Mouse (Mus musculus): Measurements from ENCODE around the gene Sh2b2. TPM values are rescaled to one million over a fixed set of nuclear protein-coding genes. Genes with fewer than 3 reads are reported as not detected.
A peak's percentile ranks its signal among the peaks of the same experiment; 100 is the strongest.

The Sh2b2 gene
- total and polyA plus RNA-seq, 3 experiments = 0.27 TPM; not detected in 2

DNA sequence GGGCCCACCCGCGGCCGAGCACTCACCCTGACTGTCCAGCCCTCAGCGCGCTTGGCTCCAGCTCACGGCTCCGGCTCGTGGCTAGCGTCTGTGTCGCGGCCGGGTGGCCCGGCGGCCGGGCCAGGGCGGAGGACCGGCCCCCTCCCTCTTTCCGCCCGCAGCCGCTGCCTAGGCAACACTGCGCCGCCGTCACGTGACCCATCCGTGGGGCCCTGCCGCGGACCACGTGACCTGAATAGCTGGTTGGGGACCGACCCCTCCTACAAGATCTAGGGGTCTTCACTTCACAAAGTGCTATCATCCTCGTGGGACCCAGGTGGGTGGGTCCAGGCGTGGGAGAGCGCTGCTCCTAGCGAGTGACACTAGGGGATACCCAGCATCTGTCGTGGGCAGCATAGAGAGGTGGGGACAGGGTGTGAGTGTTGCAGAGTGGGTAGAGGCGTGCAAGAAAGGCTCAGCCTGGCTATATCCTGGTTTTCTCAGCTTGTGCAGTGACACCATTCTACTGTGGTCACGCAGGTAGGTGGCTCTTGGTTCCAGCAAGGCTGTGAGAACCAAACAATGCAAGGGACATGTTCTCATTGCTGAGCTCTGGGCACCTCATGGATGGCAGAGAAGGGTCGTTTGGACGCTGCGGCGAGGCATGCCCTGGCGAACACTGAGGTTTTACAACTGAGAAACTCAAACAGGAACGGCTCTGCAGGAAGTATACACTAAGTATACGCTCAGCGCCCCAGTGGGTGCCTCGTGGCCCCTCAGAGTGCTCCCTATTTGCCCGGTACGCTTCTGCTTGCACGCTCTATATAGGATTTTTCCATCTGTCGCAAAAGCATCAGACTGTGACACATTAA lies 75.6 kb downstream of the Sh2b2 start, which contains the start of gene Orai2:
Gene Orai2 (minus strand): TSS at position 202 of the 851 bp plus-strand sequence.
- ATAC-seq (ENCODE audit: extremely low read depth, insufficient number of reproducible peaks, low FRiP score, poor library complexity, severe bottlenecking) (peak; percentile 46), DNase-seq (ENCODE audit: low spot score) (peak; percentile 85)
- peaks cover 7% of the 10 kb centered on the region for H3K9me3 ChIP-seq (replicated peaks)
- TF ChIP-seq GATA1 (IDR thresholded peaks at IDR 0.05; ENCODE audit: borderline replicate concordance, low read length) (no peak), POLR2AphosphoS5 (IDR thresholded peaks at IDR 0.05; ENCODE audit: insufficient replicate concordance, low read depth, low read length) (no peak), CTCF (IDR thresholded peaks at IDR 0.05; ENCODE audit: low read depth, low read length) (no peak), GATA2 (IDR thresholded peaks at IDR 0.05; ENCODE audit: borderline replicate concordance, low read depth, low read length) (no peak), TAL1 (conservative IDR thresholded peaks at IDR 0.05; ENCODE audit: low read depth, low read length) (no peak)
- peaks cover 44% of the 10 kb centered on the region for H3K36me3 ChIP-seq (replicated peaks)
- peaks cover 63% of the 10 kb centered on the region for H3K4me1 ChIP-seq (ENCODE audit: insufficient read depth, low read depth, low read length)
- H3K4me3 ChIP-seq (ENCODE audit: low read depth, low read length) = peak within 1 kb of the TSS; percentile 82
- H3K27me3 ChIP-seq (ENCODE audit: insufficient read depth, low read length) = no peaks in the 10 kb centered on the region

DNA sequence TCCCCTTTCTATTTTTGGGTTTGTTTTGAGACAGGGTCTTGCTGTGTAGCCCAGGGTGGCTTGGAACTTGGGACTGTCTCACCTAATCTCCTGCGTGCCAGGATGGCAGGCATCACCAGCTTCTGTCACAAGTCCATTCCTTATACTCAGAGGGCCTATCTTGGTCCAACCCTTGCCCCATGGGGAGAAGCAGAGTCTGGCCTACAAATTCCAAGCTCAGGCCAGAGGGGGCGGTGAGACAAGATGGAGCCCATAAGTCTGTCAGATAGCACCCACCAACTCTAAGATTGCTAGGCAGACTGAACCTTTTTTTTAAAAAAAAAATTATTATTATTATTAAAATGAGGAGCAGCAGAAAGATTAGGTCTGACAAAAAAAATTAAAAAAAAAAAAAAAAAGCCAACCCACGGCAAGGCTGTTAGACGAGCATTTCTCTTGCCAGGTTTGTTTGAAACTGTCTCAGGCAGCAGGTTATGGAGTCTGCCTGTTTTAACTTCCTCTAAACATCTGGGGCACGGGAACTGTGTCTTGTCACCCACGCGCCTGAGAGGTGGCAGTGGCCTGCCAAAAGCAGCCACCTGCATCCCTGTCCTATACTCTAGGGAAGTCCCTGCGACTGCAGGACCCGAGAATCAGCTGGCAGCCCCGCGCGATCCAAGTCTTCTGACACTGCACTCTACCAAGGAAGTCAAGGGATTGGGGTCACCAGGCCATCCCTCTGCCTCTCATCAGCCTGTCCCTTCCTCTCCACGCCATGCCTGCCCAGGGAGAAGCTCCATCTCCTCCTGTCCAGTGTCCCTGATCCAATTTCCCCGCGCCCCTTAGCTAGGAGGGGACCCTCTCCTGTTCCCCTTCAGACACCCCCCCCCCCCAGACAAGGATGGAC lies 76.5 kb downstream of the Sh2b2 start:
- Histone ChIP-seq H3K36me3 (replicated peaks) (peaks cover 50% of the 10 kb centered on the region), H3K4me3 (ENCODE audit: low read depth, low read length) (peak overlapping the region; percentile 82), H3K27me3 (ENCODE audit: insufficient read depth, low read length) (no peaks in the 10 kb centered on the region), H3K9me3 (replicated peaks) (peaks cover 7% of the 10 kb centered on the region), H3K4me1 (ENCODE audit: insufficient read depth, low read depth, low read length) (peaks cover 71% of the 10 kb centered on the region)
- DNase-seq (ENCODE audit: low spot score) = peak; percentile 76
- TF ChIP-seq POLR2AphosphoS5 (IDR thresholded peaks at IDR 0.05; ENCODE audit: insufficient replicate concordance, low read depth, low read length) (no peak), CTCF (IDR thresholded peaks at IDR 0.05; ENCODE audit: low read depth, low read length) (no peak), GATA1 (IDR thresholded peaks at IDR 0.05; ENCODE audit: borderline replicate concordance, low read length) (no peak), GATA2 (IDR thresholded peaks at IDR 0.05; ENCODE audit: borderline replicate concordance, low read depth, low read length) (no peak), TAL1 (conservative IDR thresholded peaks at IDR 0.05; ENCODE audit: low read depth, low read length) (no peak)
- ATAC-seq (ENCODE audit: extremely low read depth, insufficient number of reproducible peaks, low FRiP score, poor library complexity, severe bottlenecking) = peak; percentile 11; the same call in 1 of the 2 replicates

Other genes with a start within 250 kb of the Sh2b2 start
- not detected in 2 replicates for gene Upk3b, start 208.1 kb downstream of the Sh2b2 start, total RNA-seq (2014; fragmentation: Nextera tagmentation)
- gene Upk3b, start 208.1 kb downstream of the Sh2b2 start, total RNA-seq (2017) = 0.05 and 0.06 TPM in 2 replicates
- 0.03 TPM in 1 of 2 replicates, not detected in the other for gene Upk3b, start 208.1 kb downstream of the Sh2b2 start, polyA plus RNA-seq (2012)
- gene Upk3bl, start 192.1 kb downstream of the Sh2b2 start, total RNA-seq (2014; fragmentation: Nextera tagmentation) = not detected in 2 replicates
- gene Upk3bl, start 192.1 kb downstream of the Sh2b2 start, total RNA-seq (2017) = not detected in 2 replicates
- gene Upk3bl, start 192.1 kb downstream of the Sh2b2 start, polyA plus RNA-seq (2012) = not detected in 2 replicates
- gene Rasa4, start 162.6 kb downstream of the Sh2b2 start, total RNA-seq (2014; fragmentation: Nextera tagmentation) = 0.29 TPM in 1 of 2 replicates, not detected in the other
- 0.38 and 0.81 TPM in 2 replicates for gene Rasa4, start 162.6 kb downstream of the Sh2b2 start, total RNA-seq (2017)
- gene Rasa4, start 162.6 kb downstream of the Sh2b2 start, polyA plus RNA-seq (2012) = 0.11 and 0.18 TPM in 2 replicates
- 71.5 and 76.8 TPM in 2 replicates for gene Polr2j, start 129.9 kb downstream of the Sh2b2 start, total RNA-seq (2014; fragmentation: Nextera tagmentation)
- gene Polr2j, start 129.9 kb downstream of the Sh2b2 start, total RNA-seq (2017) = 192 and 216 TPM in 2 replicates
- gene Polr2j, start 129.9 kb downstream of the Sh2b2 start, polyA plus RNA-seq (2012) = 99.2 and 163 TPM in 2 replicates
- gene Lrwd1, start 110.5 kb downstream of the Sh2b2 start, total RNA-seq (2014; fragmentation: Nextera tagmentation) = 16.6 and 16.9 TPM in 2 replicates
- 43.3 and 51.8 TPM in 2 replicates for gene Lrwd1, start 110.5 kb downstream of the Sh2b2 start, total RNA-seq (2017)
- gene Lrwd1, start 110.5 kb downstream of the Sh2b2 start, polyA plus RNA-seq (2012) = 92.6 and 112 TPM in 2 replicates
- gene Alkbh4, start 110.4 kb downstream of the Sh2b2 start, total RNA-seq (2014; fragmentation: Nextera tagmentation) = 21.9 and 24.5 TPM in 2 replicates
- 12.4 and 16.4 TPM in 2 replicates for gene Alkbh4, start 110.4 kb downstream of the Sh2b2 start, total RNA-seq (2017)
- 36.8 and 38.6 TPM in 2 replicates for gene Alkbh4, start 110.4 kb downstream of the Sh2b2 start, polyA plus RNA-seq (2012)
- 53.1 and 56.3 TPM in 2 replicates for gene Orai2, start 75.8 kb downstream of the Sh2b2 start, total RNA-seq (2014; fragmentation: Nextera tagmentation)
- 43.4 and 43.8 TPM in 2 replicates for gene Orai2, start 75.8 kb downstream of the Sh2b2 start, total RNA-seq (2017)
- 50.2 and 53.8 TPM in 2 replicates for gene Orai2, start 75.8 kb downstream of the Sh2b2 start, polyA plus RNA-seq (2012)
- 12.8 and 13.1 TPM in 2 replicates for gene Prkrip1, start 47.6 kb downstream of the Sh2b2 start, total RNA-seq (2014; fragmentation: Nextera tagmentation)
- gene Prkrip1, start 47.6 kb downstream of the Sh2b2 start, total RNA-seq (2017) = 47.5 and 55.5 TPM in 2 replicates
- gene Prkrip1, start 47.6 kb downstream of the Sh2b2 start, polyA plus RNA-seq (2012) = 52.3 and 64.5 TPM in 2 replicates